Mouse (Mus musculus): ENCODE results near the gene Zc3h7b.

- no peak for TF ChIP-seq CTCF (IDR thresholded peaks at IDR 0.05)
- TF ChIP-seq POLR2A (IDR thresholded peaks at IDR 0.05; ENCODE audit: insufficient read depth, low read depth, low read length) = no peak
- no peak for TF ChIP-seq EP300 (IDR thresholded peaks at IDR 0.05; ENCODE audit: insufficient read depth, low read depth, low read length)
Measured at GRCm38 (mm10) chr15:81818404-81818803, 73.5 kb downstream of the Zc3h7b start.

Data from heart, adult 2 months (tissue).